Mouse (Mus musculus) left cerebral cortex, postnatal 4 days (tissue): Measurements from ENCODE around the gene R3hdm4. TPM values are rescaled to one million over a fixed set of nuclear protein-coding genes. Genes with fewer than 3 reads are reported as not detected.

Source experiments
- DNase-seq: peaks from one replicate; pipeline ENCODE4 v3.0.0-alpha.2; 2022
- intact Hi-C: fragments of 180-260 bp; cut with DNase I; formaldehyde crosslinking; loops from one replicate; pipeline ENCODE4 v1.15.1; 2025
- total RNA-seq, 2 experiments: library from RNA; stranded (reverse); gene quantifications; 2 replicates each; pipeline ENCODE4 v1.2.3; 2021

Gene R3hdm4
- total RNA-seq, 2 experiments from 2014 or later = 307 to 309 TPM

DNA sequence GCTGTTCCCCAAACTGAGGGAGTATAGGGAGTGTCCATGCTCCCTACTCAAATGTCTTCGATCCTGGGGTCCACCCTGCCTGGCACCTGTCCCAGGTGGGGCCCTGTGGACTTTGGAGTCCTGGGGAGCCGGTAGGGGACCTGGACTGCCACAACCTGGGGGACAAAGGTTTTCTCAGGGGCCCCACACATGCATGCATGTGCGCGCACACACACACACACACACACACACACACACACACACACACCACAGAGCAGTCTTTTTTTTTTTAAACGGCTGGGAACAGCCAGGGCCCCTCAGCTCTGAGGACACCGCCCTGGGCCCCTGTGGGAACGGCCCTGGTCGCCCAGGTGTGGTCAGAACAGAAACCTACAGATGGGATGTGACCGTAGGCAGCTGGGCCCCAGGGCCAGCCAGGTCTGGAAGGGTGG, 22.5 kb upstream of the R3hdm4 start:
- intact Hi-C loops = no loop called here
- DNase-seq = no peak

DNA sequence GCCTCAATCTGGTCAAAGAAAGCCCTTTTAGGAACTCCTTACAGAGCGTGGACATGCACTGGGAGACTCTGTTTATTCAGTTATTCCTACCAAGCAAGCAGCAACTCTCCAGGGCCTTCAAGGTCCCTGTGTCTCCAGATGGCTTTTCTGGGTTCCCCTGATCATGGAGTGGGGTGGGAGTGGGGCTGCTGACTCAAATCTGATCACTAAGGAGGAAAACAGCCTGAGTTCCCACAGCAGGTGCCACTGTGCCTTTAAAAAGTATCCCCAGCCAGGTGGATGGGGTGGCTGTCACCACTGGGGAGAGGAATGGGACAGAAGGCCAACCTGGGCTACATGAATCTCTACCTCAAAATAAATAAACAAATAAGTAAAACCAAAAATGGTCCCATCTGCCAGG, 22.0 kb upstream of the R3hdm4 start:
- no peak for DNase-seq
- intact Hi-C loops = no loop called here

- intact Hi-C loops = no loop called here
- no peak for DNase-seq
Measured at GRCm38 (mm10) chr10:79940749-79941148, 19.7 kb upstream of the R3hdm4 start.

DNA sequence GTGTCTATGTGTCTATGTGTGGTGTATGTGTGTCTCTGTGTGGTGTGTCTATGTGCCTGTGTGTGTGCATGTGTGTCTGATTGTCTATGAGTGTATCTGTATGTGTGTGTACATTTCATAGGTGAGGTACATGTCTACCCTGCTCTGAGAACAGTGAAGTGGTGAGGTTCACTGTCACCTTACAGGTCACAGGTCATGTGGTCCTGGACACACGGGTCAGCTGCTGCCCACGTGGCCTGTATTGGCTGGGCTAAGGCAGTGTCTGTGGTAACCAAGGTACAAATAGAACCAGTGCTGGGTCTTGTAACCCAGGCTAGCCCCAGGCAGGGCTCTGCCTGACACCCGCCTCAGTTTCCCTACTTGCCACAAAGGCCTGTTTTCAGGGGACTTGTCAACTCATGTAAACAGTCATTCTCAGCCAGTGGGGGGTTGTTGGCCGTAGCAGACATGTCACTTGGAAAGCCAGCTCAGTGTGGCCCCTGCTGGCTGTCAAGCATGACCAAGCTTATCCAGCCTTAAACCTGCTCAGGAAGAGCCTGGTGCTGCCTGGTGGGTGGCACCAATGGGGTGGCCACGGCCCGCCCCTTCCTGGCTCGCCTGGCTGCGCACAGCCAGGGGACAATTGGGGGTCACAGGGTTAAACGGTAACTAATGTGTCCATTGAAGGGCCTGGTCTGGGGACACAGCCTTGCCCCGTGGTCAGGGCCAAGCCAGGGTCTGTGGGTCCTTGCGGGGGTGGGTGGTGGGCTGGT, 16.9 kb upstream of the R3hdm4 start:
- DNase-seq = no peak
- intact Hi-C loops = no loop called here

GRCm38 (mm10) chr10:79936911-79937441, 16.0 kb upstream of the R3hdm4 start:
- intact Hi-C loops = no loop called here
- DNase-seq = peak; percentile 76

- intact Hi-C loops = no loop called here
- DNase-seq = no peak
Measured at GRCm38 (mm10) chr10:79936284-79936910, 15.4 kb upstream of the R3hdm4 start.

GRCm38 (mm10) chr10:79934794-79935569, 14.0 kb upstream of the R3hdm4 start:
- intact Hi-C loops = no loop called here
- DNase-seq = no peak

DNA sequence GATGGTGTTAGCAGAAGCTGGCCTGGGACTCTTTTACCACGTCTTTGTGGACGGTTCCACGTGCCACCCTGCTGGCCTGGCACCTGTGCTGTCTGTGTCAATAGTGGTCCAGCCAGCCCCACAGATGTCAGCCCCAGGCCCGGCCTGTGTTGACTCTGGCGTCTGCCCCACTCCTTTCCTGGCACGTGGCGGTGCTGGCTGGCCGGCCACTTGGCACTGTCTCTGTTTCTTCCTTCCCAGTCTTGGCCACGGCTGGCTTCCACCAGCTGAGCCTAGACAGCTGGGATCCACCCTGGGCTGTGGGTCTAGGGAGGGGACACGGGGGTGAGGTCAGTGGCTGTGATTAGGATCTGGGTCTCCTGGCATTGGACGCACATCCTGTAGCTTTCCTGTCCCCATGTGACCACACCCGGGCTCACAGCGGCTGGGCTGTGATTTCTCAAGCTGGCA, 13.3 kb upstream of the R3hdm4 start:
- DNase-seq = peak; percentile 97
- intact Hi-C loops = no loop called here

GRCm38 (mm10) chr10:79933861-79934260, 12.9 kb upstream of the R3hdm4 start:
- intact Hi-C loops = no loop called here
- DNase-seq = no peak

GRCm38 (mm10) chr10:79933145-79933679, 12.2 kb upstream of the R3hdm4 start:
- intact Hi-C loops = no loop called here
- DNase-seq = no peak

DNA sequence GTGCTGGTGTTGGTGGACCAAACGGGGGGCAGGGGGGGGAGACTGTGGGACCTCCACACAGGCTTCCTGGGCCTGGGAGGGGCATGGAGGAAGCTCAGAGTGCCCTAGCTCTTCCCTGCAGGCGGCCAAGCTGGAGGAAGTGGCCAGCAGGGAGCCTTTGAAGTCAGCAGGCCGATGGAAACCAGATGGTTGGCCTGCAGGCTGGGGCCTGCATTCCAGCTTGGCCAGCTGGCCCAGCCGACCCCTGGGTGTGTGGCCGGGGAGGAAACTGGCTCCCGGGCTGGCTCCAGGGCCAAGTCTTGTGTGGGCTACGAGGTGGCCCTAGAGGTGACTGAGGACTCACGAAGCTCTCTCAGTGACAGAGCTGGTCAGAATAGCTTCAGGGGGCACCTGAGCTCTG, 11.7 kb upstream of the R3hdm4 start:
- peak; percentile 86 for DNase-seq
- intact Hi-C loops = no loop called here

- intact Hi-C loops = no loop called here
- no peak for DNase-seq
Measured at GRCm38 (mm10) chr10:79931797-79932196, 10.8 kb upstream of the R3hdm4 start.

DNA sequence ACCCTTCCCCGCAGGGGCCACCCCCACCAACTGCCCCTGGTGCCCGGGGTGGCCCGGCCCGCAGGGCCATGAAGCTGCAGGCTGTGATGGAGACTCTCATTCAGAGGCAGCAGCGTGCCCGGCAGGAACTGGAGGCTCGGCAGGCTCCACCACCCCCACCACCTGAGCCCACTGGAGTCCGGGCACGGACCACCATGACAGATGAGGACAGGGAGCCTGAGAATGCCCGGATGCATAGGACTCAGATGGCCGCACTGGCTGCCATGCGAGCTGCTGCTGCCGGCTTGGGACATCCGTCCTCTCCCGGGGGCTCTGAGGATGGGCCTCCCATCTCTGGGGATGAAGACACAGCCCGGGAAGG, 9.8 kb upstream of the R3hdm4 start:
- peak; percentile 76 for DNase-seq

GRCm38 (mm10) chr10:79929967-79930825, 9.2 kb upstream of the R3hdm4 start:
- DNase-seq = no peak
- intact Hi-C loops = loop anchor here (10.0 kb wide), 1 partner anchor 95 kb away; no protein-coding TSS in a partner anchor

More for the DNA sequence above, 9.8 kb upstream of the R3hdm4 start:
- intact Hi-C loops = no loop called here

DNA sequence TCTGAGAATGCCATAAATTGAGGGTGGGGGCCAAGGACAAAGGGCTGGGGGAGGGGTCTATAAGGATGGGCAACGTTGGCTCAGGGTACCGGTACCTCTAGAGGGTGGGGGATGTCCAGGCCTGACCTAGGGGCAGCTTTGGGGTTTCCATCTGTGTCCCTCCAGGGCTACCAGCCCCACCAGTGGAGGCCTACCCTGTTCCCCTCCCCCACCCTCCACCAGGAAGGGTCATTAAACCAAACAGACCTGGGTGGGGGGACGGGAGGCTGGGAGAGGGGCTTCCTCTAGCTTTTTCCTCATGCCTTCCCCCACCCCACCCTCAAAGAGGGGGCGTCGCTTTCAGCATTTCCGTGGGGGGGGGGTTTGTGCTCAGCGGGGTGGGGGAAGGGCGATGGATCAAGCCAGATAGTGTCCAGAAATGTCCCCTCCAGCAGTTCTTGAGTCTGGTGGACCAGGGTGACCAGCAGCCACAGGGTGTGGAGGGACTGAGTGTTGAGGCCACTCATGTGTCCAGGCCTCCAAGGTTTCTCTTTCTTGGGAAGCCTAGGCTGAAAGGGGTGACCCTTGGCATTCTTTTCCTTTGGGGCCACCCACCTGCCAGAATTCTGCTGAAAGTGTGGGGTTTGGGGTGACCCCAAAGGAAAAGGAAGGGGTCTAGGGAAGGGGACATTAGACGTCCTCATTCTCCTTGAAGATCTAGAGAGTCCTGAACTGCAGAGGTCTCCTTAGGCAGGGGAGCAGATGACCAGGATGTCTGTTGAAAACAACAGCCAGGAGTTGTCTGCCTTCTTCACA, 8.1 kb upstream of the R3hdm4 start:
- intact Hi-C loops = loop anchor here (10.0 kb wide), 1 partner anchor 94 kb away; no protein-coding TSS in a partner anchor
- DNase-seq = no peak

DNA sequence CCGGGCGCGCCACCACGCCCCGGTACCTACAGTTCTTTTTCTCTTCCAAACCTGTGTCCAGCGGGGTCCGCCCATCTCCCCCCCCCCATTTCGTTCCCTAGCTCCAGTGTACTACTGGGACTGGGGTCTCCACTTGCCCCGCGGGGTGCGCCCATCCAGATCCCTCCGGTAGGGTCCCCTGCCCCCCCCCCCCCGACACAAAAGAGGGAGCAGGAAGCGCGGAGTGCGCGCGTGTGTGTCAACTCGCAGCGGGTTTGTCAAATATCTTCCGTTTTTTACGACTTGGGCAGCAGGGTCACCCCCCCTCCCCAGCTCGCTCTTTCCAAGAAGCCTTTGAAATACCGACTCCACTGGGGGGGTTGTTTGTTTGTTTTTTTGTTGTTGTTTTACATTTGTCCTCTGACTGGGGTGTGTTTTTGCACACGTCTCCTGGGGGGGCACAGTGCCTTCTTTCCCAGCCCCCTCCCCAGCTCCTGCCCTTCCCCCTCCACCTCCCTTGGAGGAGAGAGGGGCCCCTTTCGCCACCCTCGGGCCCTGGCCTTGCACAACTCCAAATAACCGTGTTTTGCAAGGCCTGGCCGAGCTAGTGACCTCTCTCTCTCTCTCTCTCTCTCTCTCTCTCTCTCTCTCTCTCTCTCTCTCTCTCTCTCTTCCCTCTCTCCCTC, 7.2 kb upstream of the R3hdm4 start:
- intact Hi-C loops = loop anchor here (10.0 kb wide), 1 partner anchor 93 kb away; no protein-coding TSS in a partner anchor
- no peak for DNase-seq

- intact Hi-C loops = loop anchor here (10.0 kb wide), 1 partner anchor 93 kb away; no protein-coding TSS in a partner anchor
- peak; percentile 51 for DNase-seq
Measured at GRCm38 (mm10) chr10:79927324-79928029, 6.5 kb upstream of the R3hdm4 start.
